Mouse (Mus musculus): ENCODE data around the gene Atp1a2. TPM values are rescaled to one million over a fixed set of nuclear protein-coding genes. Genes with fewer than 3 reads are reported as not detected.
"Not testable (repeated sequence)": the region's sequence is repeated elsewhere in the genome, so short reads cannot be mapped to it uniquely, and the experiment has no call there.

The Atp1a2 gene
- total RNA-seq, 2 experiments from 2014 or later: 555 to 598 TPM

GRCm38 (mm10) chr1:172277172-172277571 lies 20.7 kb downstream of the Atp1a2 start:
- DNase-seq (ENCODE audit: low spot score in 2 of 2): no peak

- DNase-seq (ENCODE audit: low spot score in 2 of 2): no peak
Measured at GRCm38 (mm10) chr1:172274547-172274946, 23.3 kb downstream of the Atp1a2 start.

- no peak for DNase-seq (ENCODE audit: low spot score in 2 of 2)
Measured at GRCm38 (mm10) chr1:172274116-172274515, 23.7 kb downstream of the Atp1a2 start.

GRCm38 (mm10) chr1:172273386-172273785 lies 24.5 kb downstream of the Atp1a2 start:
- DNase-seq (ENCODE audit: low spot score in 2 of 2): no peak

- DNase-seq (ENCODE audit: low spot score in 2 of 2): peak in 1 of 2 experiments; percentile 58
Measured at GRCm38 (mm10) chr1:172271765-172272164, 26.1 kb downstream of the Atp1a2 start.

GRCm38 (mm10) chr1:172271208-172271607 lies 26.7 kb downstream of the Atp1a2 start:
- no peak for DNase-seq (ENCODE audit: low spot score in 2 of 2)

GRCm38 (mm10) chr1:172261477-172262078 lies 36.3 kb downstream of the Atp1a2 start, which contains the start of gene Igsf8:
Gene Igsf8 (plus strand): TSS chr1:172261641.
- no peak for DNase-seq (ENCODE audit: low spot score in 2 of 2)

GRCm38 (mm10) chr1:172258314-172258713 lies 39.5 kb downstream of the Atp1a2 start, which contains the start of gene Atp1a4:
Gene Atp1a4 (minus strand): TSS chr1:172258414.
- DNase-seq (ENCODE audit: low spot score in 2 of 2): no peak

GRCm38 (mm10) chr1:172247679-172248078 lies 50.2 kb downstream of the Atp1a2 start:
- peak in 1 of 2 experiments; percentile 16 for DNase-seq (ENCODE audit: low spot score in 2 of 2)

- peak; percentile 53 to 65 for DNase-seq (ENCODE audit: low spot score in 2 of 2)
Measured at GRCm38 (mm10) chr1:172247216-172247615, 50.6 kb downstream of the Atp1a2 start.

- not testable (repeated sequence) for DNase-seq (ENCODE audit: low spot score in 2 of 2)
Measured at GRCm38 (mm10) chr1:172244645-172245044, 53.2 kb downstream of the Atp1a2 start.

GRCm38 (mm10) chr1:172243547-172244205 lies 54.2 kb downstream of the Atp1a2 start:
- DNase-seq (ENCODE audit: low spot score in 2 of 2): no peak

GRCm38 (mm10) chr1:172242401-172242800 lies 55.5 kb downstream of the Atp1a2 start:
- peak in 1 of 2 experiments; percentile 7 for DNase-seq (ENCODE audit: low spot score in 2 of 2)

- no peak for DNase-seq (ENCODE audit: low spot score in 2 of 2)
Measured at GRCm38 (mm10) chr1:172240945-172241708, 56.7 kb downstream of the Atp1a2 start.

- no peak for DNase-seq (ENCODE audit: low spot score in 2 of 2)
Measured at GRCm38 (mm10) chr1:172229215-172229614, 68.6 kb downstream of the Atp1a2 start.

GRCm38 (mm10) chr1:172228209-172228608 lies 69.7 kb downstream of the Atp1a2 start:
- no peak for DNase-seq (ENCODE audit: low spot score in 2 of 2)

Other genes with a start within 250 kb of the Atp1a2 start
- gene Nhlh1, start 240.5 kb downstream of the Atp1a2 start, total RNA-seq (2021): 1 to 10 TPM in 1 of 2 experiments, under 1 TPM in 1; 0.68 to 1.1 TPM
- 100 to 1,000 TPM; 141 to 146 TPM for gene Copa, start 215.5 kb downstream of the Atp1a2 start, total RNA-seq (2021)
- 10 to 100 TPM; 54.5 to 55.3 TPM for gene Ncstn, start 215.3 kb downstream of the Atp1a2 start, total RNA-seq (2021)
- 10 to 100 TPM; 84.4 to 84.5 TPM for gene Pex19, start 171.3 kb downstream of the Atp1a2 start, total RNA-seq (2021)
- 100 to 1,000 TPM; 111 to 115 TPM for gene Dcaf8, start 150.0 kb downstream of the Atp1a2 start, total RNA-seq (2021)
- gene Pea15a, start 91.3 kb downstream of the Atp1a2 start, total RNA-seq (2021): 100 to 1,000 TPM; 445 to 478 TPM
- gene Casq1, start 78.2 kb downstream of the Atp1a2 start, total RNA-seq (2021): under 1 TPM; 0.54 to 0.71 TPM
- gene Atp1a4, start 39.6 kb downstream of the Atp1a2 start, total RNA-seq (2021): not detected
- 100 to 1,000 TPM; 262 to 286 TPM for gene Igsf8, start 36.4 kb downstream of the Atp1a2 start, total RNA-seq (2021)
- 10 to 100 TPM; 70.6 to 75.4 TPM for gene Kcnj9, start 31.3 kb upstream of the Atp1a2 start, total RNA-seq (2021)
- 10 to 100 TPM; 82.6 to 88.4 TPM for gene Kcnj10, start 43.1 kb upstream of the Atp1a2 start, total RNA-seq (2021)
- 1 to 10 TPM; 7.8 to 8.5 TPM for gene Pigm, start 78.5 kb upstream of the Atp1a2 start, total RNA-seq (2021)
- under 1 TPM; 0.33 to 0.47 TPM for gene Slamf9, start 177.3 kb upstream of the Atp1a2 start, total RNA-seq (2021)
- gene Igsf9, start 183.7 kb upstream of the Atp1a2 start, total RNA-seq (2021): 1 to 10 TPM; 3.9 to 4.8 TPM
- gene Tagln2, start 202.0 kb upstream of the Atp1a2 start, total RNA-seq (2021): 10 to 100 TPM in 1 of 2 experiments, 1 to 10 TPM in 1; 9.2 to 11.7 TPM
- 1 to 10 TPM; 3.4 to 4.0 TPM for gene Cfap45, start 222.7 kb upstream of the Atp1a2 start, total RNA-seq (2021)